Mouse (Mus musculus) embryonic facial prominence, embryonic 11.5 days (tissue): Measurements from ENCODE around the gene Dscaml1. TPM values are rescaled to one million over a fixed set of nuclear protein-coding genes. Genes with fewer than 3 reads are reported as not detected.
A peak's percentile ranks its signal among the peaks of the same experiment; 100 is the strongest.

Source experiments
- ATAC-seq: fragments of 200-750 bp; cut with Nextera tagmentation; replicated peaks from 2 replicates; pipeline ENCODE4 v1.8.0; 2017; ENCODE audit warnings: low read depth; ENCODE audit not compliant: insufficient number of reproducible peaks, low FRiP score, low TSS enrichment
- DNase-seq: peaks from one replicate; pipeline ENCODE4 v3.0.0-alpha.2; 2015; ENCODE audit warnings: low spot score
- H3K27ac ChIP-seq: fragments of 300-500 bp; sonication (generic); replicated peaks from 2 replicates; pipeline ENCODE4 v1.5.1; 2014; ENCODE audit warnings: mild to moderate bottlenecking, low read depth, low read length, control low read depth
- H3K27me3 ChIP-seq: fragments of 300-500 bp; sonication (generic); 2 replicates; pipeline ENCODE4 v1.6.1; 2014; ENCODE audit warnings: mild to moderate bottlenecking, low read length, moderate library complexity, mixed read lengths; ENCODE audit not compliant: control insufficient read depth, insufficient read depth
- H3K36me3 ChIP-seq: fragments of 300-500 bp; sonication (generic); replicated peaks from 2 replicates; pipeline ENCODE4 v1.6.1; 2014; ENCODE audit warnings: low read depth, mild to moderate bottlenecking, low read length, moderate library complexity, mixed read lengths; ENCODE audit not compliant: control insufficient read depth, insufficient read depth
- H3K4me1 ChIP-seq: fragments of 300-500 bp; sonication (generic); 2 replicates; pipeline ENCODE4 v1.6.1; 2014; ENCODE audit warnings: low read length, mixed read lengths; ENCODE audit not compliant: control insufficient read depth, insufficient read depth
- H3K4me2 ChIP-seq: fragments of 300-500 bp; sonication (generic); 2 replicates; pipeline ENCODE4 v1.6.1; 2014; ENCODE audit warnings: low read depth, mild to moderate bottlenecking, control low read depth, low read length, moderate library complexity
- H3K4me3 ChIP-seq: fragments of 300-500 bp; sonication (generic); 2 replicates; pipeline ENCODE4 v1.5.1; 2014; ENCODE audit warnings: low read depth, low read length, control low read depth
- H3K9ac ChIP-seq: fragments of 300-500 bp; sonication (generic); replicated peaks from 2 replicates; pipeline ENCODE4 v1.6.1; 2014; ENCODE audit warnings: mild to moderate bottlenecking, control low read depth, low read length
- H3K9me3 ChIP-seq: fragments of 300-500 bp; sonication (generic); replicated peaks from 2 replicates; pipeline ENCODE4 v1.6.1; 2016; ENCODE audit warnings: mild to moderate bottlenecking, low read length, inconsistent platforms, mixed read lengths; ENCODE audit not compliant: control insufficient read depth
- WGBS: fragments of 180-500 bp; shearing (Covaris S2); extraction: QIAGEN DNeasy Blood & Tissue Kit; methylation state at CpG from one replicate; pipeline ENCODE4 v1.1.7; 2014; 5-methylcytosine and 5-hydroxymethylcytosine counted together
- polyA plus RNA-seq: library from polyadenylated mRNA; unstranded; fragments of >200 nt; fragmentation: Nextera tagmentation; extraction: Ambion mirVana; gene quantifications from 2 replicates; pipeline ENCODE4 v1.2.1, GENCODE M21; 2014

Gene Dscaml1
- polyA plus RNA-seq, 1 experiment from 2014 or later = 0.76 TPM

GRCm38 (mm10) chr9:45745451-45745850 is 319.0 kb downstream of the Dscaml1 start:
- WGBS = 60% methylated on average over 7 of the region's 7 CpGs
- H3K9me3 ChIP-seq = no peaks in the 10 kb centered on the region

DNA sequence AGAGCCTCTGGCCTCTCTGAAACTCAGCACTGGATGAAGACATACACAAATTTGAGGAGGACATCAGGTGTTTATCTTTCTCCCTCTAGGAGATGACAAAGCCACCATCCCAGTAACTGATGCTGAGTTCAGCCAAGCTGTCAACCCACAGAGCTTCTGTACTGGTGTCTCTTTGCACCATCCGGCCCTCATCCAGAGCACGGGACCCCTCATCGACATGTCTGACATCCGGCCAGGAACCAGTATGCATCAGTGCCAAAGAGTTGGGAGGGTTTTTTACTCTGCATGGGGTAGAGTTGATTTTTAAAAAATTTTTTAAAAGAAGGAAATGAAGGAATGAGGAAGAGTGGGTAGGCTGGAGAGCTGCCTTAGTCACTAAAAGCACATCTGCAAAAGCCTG is 323.5 kb downstream of the Dscaml1 start:
- DNase-seq = no peak
- Histone ChIP-seq H3K4me1 (no peaks in the 10 kb centered on the region), H3K4me3 (no peak overlapping the region), H3K27ac (no peak overlapping the region), H3K36me3 (no peaks in the 10 kb centered on the region), H3K27me3 (no peaks in the 10 kb centered on the region), H3K9ac (no peak overlapping the region), H3K4me2 (no peak overlapping the region), H3K9me3 (no peaks in the 10 kb centered on the region)
- ATAC-seq = no peak
- WGBS = 88% methylated on average over 4 of the region's 4 CpGs

More at GRCm38 (mm10) chr9:45745451-45745850, 319.0 kb downstream of the Dscaml1 start:
- Histone ChIP-seq H3K9ac (no peak overlapping the region), H3K4me2 (no peak overlapping the region), H3K36me3 (no peaks in the 10 kb centered on the region), H3K4me1 (no peaks in the 10 kb centered on the region), H3K4me3 (no peak overlapping the region), H3K27ac (no peak overlapping the region), H3K27me3 (no peaks in the 10 kb centered on the region)
- ATAC-seq (no peak), DNase-seq (no peak)

GRCm38 (mm10) chr9:45754452-45755091 is 328.1 kb downstream of the Dscaml1 start:
- ATAC-seq (no peak), DNase-seq (peak; percentile 80)
- H3K36me3 ChIP-seq = no peaks in the 10 kb centered on the region
- H3K4me3 ChIP-seq = no peak overlapping the region
- H3K9me3 ChIP-seq = no peaks in the 10 kb centered on the region
- H3K4me2 ChIP-seq = no peak overlapping the region
- H3K4me1 ChIP-seq = no peaks in the 10 kb centered on the region
- no peak overlapping the region for H3K9ac ChIP-seq
- no peak overlapping the region for H3K27ac ChIP-seq
- 40% methylated on average over 8 of the region's 8 CpGs for WGBS
- H3K27me3 ChIP-seq = no peaks in the 10 kb centered on the region

DNA sequence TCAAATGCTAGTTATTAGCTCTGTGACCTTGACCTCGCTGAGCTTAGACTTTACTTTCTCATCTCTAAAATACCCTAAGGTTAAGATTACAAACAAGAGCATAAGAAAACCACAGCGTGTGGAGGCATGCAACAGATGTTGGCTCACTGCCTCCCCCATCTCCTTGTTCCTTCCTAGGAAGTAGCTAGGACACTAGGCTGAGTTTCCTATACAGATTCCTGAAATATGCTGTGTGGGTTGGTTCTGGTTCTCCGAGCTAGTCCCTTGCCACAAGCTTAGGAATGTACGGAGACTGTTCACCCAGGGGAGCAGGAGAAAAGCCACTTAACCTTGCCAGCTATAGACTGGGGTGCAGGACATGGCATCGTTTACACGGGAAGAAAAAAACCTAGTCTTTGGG is 339.8 kb downstream of the Dscaml1 start:
- H3K4me1 ChIP-seq = no peaks in the 10 kb centered on the region
- peak; percentile 27 for DNase-seq
- no peaks in the 10 kb centered on the region for H3K27me3 ChIP-seq
- H3K27ac ChIP-seq = no peak overlapping the region
- no peak overlapping the region for H3K9ac ChIP-seq
- H3K4me3 ChIP-seq = no peak overlapping the region
- 70% methylated on average over 6 of the region's 6 CpGs for WGBS
- H3K4me2 ChIP-seq = no peak overlapping the region
- ATAC-seq = no peak
- no peaks in the 10 kb centered on the region for H3K36me3 ChIP-seq
- H3K9me3 ChIP-seq = no peaks in the 10 kb centered on the region

GRCm38 (mm10) chr9:45767155-45767554 is 340.7 kb downstream of the Dscaml1 start:
- H3K36me3 ChIP-seq = no peaks in the 10 kb centered on the region
- no peak overlapping the region for H3K4me3 ChIP-seq
- WGBS = 91% methylated on average over 8 of the region's 8 CpGs
- ATAC-seq (no peak), DNase-seq (no peak)
- H3K4me2 ChIP-seq = no peak overlapping the region
- H3K9ac ChIP-seq = no peak overlapping the region
- no peaks in the 10 kb centered on the region for H3K27me3 ChIP-seq
- H3K9me3 ChIP-seq = no peaks in the 10 kb centered on the region
- no peaks in the 10 kb centered on the region for H3K4me1 ChIP-seq
- H3K27ac ChIP-seq = no peak overlapping the region

DNA sequence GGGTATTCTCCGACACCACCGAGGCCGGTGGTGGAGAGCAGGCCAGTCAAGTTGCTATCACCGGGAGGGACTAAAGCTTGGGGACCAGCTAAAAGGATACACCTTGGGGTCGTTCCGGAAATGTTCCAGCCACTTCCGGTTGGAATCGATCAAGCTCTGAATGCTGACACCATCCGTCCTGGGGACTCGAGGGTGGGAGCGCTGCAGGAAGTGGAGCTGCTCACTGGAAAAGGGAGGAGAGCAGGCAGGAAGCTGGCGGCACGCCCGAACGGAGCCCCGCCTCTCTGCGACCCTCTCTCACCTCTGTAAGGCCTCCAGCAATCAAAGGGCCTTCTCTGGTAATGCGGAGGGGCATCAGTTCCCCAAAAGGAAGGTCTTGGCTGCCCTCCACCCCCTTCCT is 342.0 kb downstream of the Dscaml1 start:
- 79% methylated on average over 18 of the region's 18 CpGs for WGBS
- no peak for ATAC-seq
- Histone ChIP-seq H3K4me1 (no peaks in the 10 kb centered on the region), H3K27ac (no peak overlapping the region), H3K4me3 (no peak overlapping the region), H3K36me3 (no peaks in the 10 kb centered on the region), H3K27me3 (no peaks in the 10 kb centered on the region), H3K9ac (no peak overlapping the region), H3K9me3 (no peaks in the 10 kb centered on the region), H3K4me2 (no peak overlapping the region)
- DNase-seq = no peak

DNA sequence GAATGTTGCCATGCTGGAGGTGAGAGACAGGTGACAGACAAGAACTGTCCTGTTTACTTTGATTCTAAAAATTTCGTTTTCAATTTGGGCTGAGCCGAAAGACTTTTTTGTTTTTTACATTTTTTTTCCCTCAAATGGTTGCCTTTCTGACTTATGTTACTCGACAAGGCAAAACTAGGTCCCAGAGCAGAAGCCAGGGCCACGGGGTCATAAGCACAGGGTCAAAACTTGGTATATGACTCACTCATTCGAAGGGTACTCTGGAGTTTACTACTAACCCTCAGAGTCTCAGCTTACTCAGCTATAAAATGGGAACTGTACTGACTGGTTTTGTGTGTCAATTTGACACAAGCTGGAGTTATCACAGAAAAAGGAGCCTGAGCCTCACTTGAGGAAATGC is 343.2 kb downstream of the Dscaml1 start:
- WGBS = 87% methylated on average over 5 of the region's 5 CpGs
- Histone ChIP-seq H3K27ac (no peak overlapping the region), H3K4me1 (no peaks in the 10 kb centered on the region), H3K27me3 (no peaks in the 10 kb centered on the region), H3K9ac (no peak overlapping the region), H3K4me2 (no peak overlapping the region), H3K4me3 (no peak overlapping the region), H3K36me3 (no peaks in the 10 kb centered on the region), H3K9me3 (no peaks in the 10 kb centered on the region)
- no peak for ATAC-seq
- DNase-seq = no peak

DNA sequence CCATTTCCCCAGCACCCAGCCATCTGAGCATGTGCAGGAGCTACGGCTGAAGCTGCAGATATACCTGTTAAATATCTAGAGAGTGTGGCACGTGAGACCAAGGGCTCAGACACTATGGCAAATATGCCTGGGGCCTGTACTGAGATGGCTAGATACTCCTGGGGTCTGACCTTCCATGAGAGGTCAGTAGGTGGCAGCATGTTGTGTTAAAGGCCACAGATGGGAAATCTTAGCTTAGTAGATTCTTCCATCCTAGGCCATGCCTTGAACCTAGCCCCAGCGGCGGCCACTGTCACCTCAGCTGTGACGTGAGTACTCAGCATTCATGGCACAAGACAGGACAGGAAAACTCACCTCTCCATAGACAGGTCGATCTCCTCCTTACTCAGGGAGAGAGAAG is 347.7 kb downstream of the Dscaml1 start:
- H3K9ac ChIP-seq = no peak overlapping the region
- no peak for DNase-seq
- WGBS = 62% methylated on average over 6 of the region's 6 CpGs
- no peak overlapping the region for H3K4me2 ChIP-seq
- no peaks in the 10 kb centered on the region for H3K9me3 ChIP-seq
- no peaks in the 10 kb centered on the region for H3K27me3 ChIP-seq
- no peak overlapping the region for H3K27ac ChIP-seq
- H3K4me1 ChIP-seq = no peaks in the 10 kb centered on the region
- no peaks in the 10 kb centered on the region; the same call in 1 of the 2 replicates for H3K36me3 ChIP-seq
- no peak overlapping the region for H3K4me3 ChIP-seq
- ATAC-seq = no peak
